Mouse (Mus musculus) neural tube, embryonic 12.5 days (tissue): ENCODE measurements around the gene D630045J12Rik. TPM values are rescaled to one million over a fixed set of nuclear protein-coding genes. Genes with fewer than 3 reads are reported as not detected.

ENCODE experiments used
- ATAC-seq: fragments of 200-750 bp; cut with Nextera tagmentation; 2 replicates; pipeline ENCODE4 v1.8.0; 2017; ENCODE audit warnings: low read depth, mild to moderate bottlenecking, moderate TSS enrichment, moderate library complexity; ENCODE audit not compliant: low FRiP score
- H3K27ac ChIP-seq: fragments of 300-500 bp; sonication (generic); 2 replicates; pipeline ENCODE4 v1.5.1; 2016
- H3K27me3 ChIP-seq: fragments of 300-500 bp; sonication (generic); replicated peaks from 2 replicates; pipeline ENCODE4 v1.6.1; 2016; ENCODE audit warnings: mild to moderate bottlenecking
- H3K36me3 ChIP-seq: fragments of 300-500 bp; sonication (generic); 2 replicates; pipeline ENCODE4 v1.6.1; 2016; ENCODE audit warnings: mild to moderate bottlenecking
- H3K4me1 ChIP-seq: fragments of 300-500 bp; sonication (generic); 2 replicates; pipeline ENCODE4 v1.6.1; 2016
- H3K4me2 ChIP-seq: fragments of 300-500 bp; sonication (generic); replicated peaks from 2 replicates; pipeline ENCODE4 v1.6.1; 2016; ENCODE audit warnings: mild to moderate bottlenecking
- H3K4me3 ChIP-seq: fragments of 300-500 bp; sonication (generic); 2 replicates; pipeline ENCODE4 v1.5.1; 2016
- H3K9ac ChIP-seq: fragments of 300-500 bp; sonication (generic); 2 replicates; pipeline ENCODE4 v1.6.1; 2016; ENCODE audit warnings: mild to moderate bottlenecking
- H3K9me3 ChIP-seq: fragments of 300-500 bp; sonication (generic); 2 replicates; pipeline ENCODE4 v1.6.1; 2016; ENCODE audit warnings: mild to moderate bottlenecking
- WGBS: fragments of 180-500 bp; shearing (Covaris S2); methylation state at CpG from one replicate; pipeline ENCODE4 v1.1.7; 2016; 5-methylcytosine and 5-hydroxymethylcytosine counted together
- polyA plus RNA-seq: library from polyadenylated mRNA; unstranded; fragments of >200 nt; fragmentation: Nextera tagmentation; extraction: Ambion mirVana; gene quantifications from 2 replicates; pipeline ENCODE4 v1.2.1, GENCODE M21; 2016

Gene D630045J12Rik
- polyA plus RNA-seq, 1 experiment from 2014 or later, result 13.3 TPM

DNA sequence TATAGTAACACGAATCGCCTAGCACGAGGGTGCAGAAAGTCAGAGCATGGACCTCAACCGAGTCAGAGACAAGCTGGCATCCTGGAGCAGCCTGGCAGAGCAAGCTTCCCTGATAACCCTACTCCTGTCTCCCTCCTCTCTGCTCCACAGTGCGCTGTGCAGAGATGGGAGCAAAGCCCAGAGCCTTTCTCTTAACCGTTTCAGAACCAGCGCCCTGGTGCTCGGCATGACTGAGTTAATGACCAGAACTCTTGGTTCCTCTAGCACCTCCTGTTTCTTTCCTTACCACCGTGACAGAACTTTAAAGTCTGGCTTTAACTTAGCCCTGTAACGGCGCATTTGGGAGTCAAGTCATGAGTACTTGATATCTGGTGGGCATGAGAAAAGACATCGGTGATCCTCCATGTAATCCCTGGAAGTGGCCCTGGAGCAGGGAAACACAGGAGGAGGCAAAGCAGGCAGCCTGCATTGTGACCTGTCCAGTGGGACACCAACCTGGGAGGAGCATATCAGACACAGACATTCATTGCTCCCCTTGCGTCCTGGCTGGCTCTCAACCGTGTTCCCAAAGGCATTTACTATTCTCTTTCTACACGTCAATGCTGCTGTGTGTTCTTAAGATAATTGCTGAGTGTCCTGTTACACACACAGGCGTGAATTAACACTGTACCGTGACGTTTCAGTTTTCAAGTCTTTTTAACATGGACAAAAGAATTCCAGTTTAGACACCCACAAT lies 130.2 kb downstream of the D630045J12Rik start:
- H3K36me3 ChIP-seq, result peaks cover 24% of the 10 kb centered on the region
- 80% methylated on average over 18 of the region's 18 CpGs for WGBS
- no peak for ATAC-seq
- no peak overlapping the region for H3K4me3 ChIP-seq
- no peaks in the 10 kb centered on the region for H3K9me3 ChIP-seq
- no peaks in the 10 kb centered on the region for H3K4me1 ChIP-seq
- H3K9ac ChIP-seq, result no peak overlapping the region
- H3K27me3 ChIP-seq, result no peaks in the 10 kb centered on the region
- H3K4me2 ChIP-seq, result no peak overlapping the region
- H3K27ac ChIP-seq, result no peak overlapping the region

DNA sequence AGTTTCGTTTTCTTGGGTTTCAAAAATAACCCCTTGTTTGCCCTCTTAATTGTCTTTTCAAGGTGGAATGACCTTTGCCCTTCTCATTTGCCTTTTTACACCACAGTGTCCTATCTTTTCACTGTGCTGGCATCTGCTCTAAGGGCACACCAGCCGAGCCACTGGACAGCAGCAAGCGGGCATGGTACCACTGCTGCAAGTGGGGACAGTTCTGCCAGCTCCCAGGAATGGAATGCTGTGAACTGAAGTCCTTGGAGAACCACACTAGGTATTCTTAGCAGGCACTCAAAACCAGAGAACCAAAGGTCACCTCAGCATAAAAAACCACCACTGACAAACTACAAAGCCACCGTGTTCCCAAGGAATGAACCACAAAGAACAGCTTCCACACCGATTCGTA lies 131.0 kb downstream of the D630045J12Rik start:
- H3K36me3 ChIP-seq, result peaks cover 16% of the 10 kb centered on the region
- H3K4me1 ChIP-seq, result no peaks in the 10 kb centered on the region
- H3K9ac ChIP-seq, result no peak overlapping the region
- ATAC-seq, result no peak
- H3K9me3 ChIP-seq, result no peaks in the 10 kb centered on the region
- no peak overlapping the region for H3K4me2 ChIP-seq
- WGBS, result 75% methylated on average over 6 of the region's 6 CpGs
- no peaks in the 10 kb centered on the region for H3K27me3 ChIP-seq
- no peak overlapping the region for H3K27ac ChIP-seq
- no peak overlapping the region for H3K4me3 ChIP-seq

DNA sequence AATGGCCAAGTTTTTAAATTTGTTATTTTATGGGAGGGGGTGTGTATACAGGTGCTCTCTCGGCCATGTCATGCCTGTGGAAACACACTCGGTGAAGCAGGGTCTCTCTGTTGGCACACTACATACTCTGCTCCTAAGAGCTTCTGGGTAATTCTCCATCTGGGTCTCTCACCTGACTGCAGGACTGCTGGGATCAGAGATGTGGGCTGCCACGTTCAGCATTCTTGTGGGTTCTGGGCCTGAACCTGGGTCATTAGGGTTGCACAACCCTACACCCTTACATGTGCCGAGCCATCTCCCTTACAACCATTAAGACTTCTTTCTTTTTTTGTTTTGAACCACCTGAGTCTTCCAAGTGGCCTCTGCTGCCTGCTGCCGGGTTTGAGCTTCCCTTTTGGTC lies 132.0 kb downstream of the D630045J12Rik start:
- 81% methylated on average over 5 of the region's 5 CpGs for WGBS
- H3K36me3 ChIP-seq, result peaks cover 8% of the 10 kb centered on the region; the same call in 1 of the 2 replicates
- no peak for ATAC-seq
- no peak overlapping the region for H3K4me2 ChIP-seq
- no peak overlapping the region for H3K4me3 ChIP-seq
- no peak overlapping the region for H3K9ac ChIP-seq
- no peaks in the 10 kb centered on the region for H3K9me3 ChIP-seq
- no peak overlapping the region for H3K27ac ChIP-seq
- no peaks in the 10 kb centered on the region for H3K4me1 ChIP-seq
- H3K27me3 ChIP-seq, result no peaks in the 10 kb centered on the region

GRCm38 (mm10) chr6:38120681-38121371 lies 133.0 kb downstream of the D630045J12Rik start:
- WGBS, result 76% methylated on average over 9 of the region's 9 CpGs
- Histone ChIP-seq H3K36me3 (peaks cover under 1% of the 10 kb centered on the region; the same call in 1 of the 2 replicates), H3K4me3 (no peak overlapping the region), H3K27ac (no peak overlapping the region), H3K4me1 (no peaks in the 10 kb centered on the region), H3K27me3 (no peaks in the 10 kb centered on the region), H3K9me3 (no peaks in the 10 kb centered on the region), H3K4me2 (no peak overlapping the region), H3K9ac (no peak overlapping the region)
- ATAC-seq, result no peak

DNA sequence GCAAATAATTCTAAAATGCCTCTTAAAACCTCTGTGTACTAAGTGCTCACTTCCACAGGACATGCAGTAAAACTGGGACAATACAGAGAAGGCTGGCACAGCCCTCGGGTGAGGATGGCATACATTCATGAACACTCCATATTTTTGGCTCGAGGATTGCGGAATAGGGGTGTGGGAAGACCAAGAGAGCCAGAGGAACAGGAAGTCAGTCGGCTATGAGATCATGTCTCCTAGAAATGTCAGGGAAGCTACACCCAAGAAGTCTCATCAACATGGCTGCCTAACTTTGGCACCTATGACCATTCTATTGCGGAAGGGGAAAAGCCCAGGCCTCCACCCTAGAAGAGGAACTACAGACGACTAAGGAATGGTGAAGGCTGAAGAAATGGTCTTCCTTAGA lies 135.5 kb downstream of the D630045J12Rik start:
- ATAC-seq, result no peak
- Histone ChIP-seq H3K36me3 (no peaks in the 10 kb centered on the region), H3K9ac (no peak overlapping the region), H3K9me3 (no peaks in the 10 kb centered on the region), H3K4me1 (no peaks in the 10 kb centered on the region), H3K27me3 (no peaks in the 10 kb centered on the region), H3K27ac (no peak overlapping the region), H3K4me3 (no peak overlapping the region), H3K4me2 (no peak overlapping the region)
- 88% methylated on average over 6 of the region's 6 CpGs for WGBS

- H3K9ac ChIP-seq, result no peak overlapping the region
- H3K4me1 ChIP-seq, result no peaks in the 10 kb centered on the region
- no peak for ATAC-seq
- WGBS, result 71% methylated on average over 4 of the region's 4 CpGs
- no peak overlapping the region for H3K4me3 ChIP-seq
- H3K36me3 ChIP-seq, result no peaks in the 10 kb centered on the region
- H3K27ac ChIP-seq, result no peak overlapping the region
- H3K27me3 ChIP-seq, result no peaks in the 10 kb centered on the region
- no peaks in the 10 kb centered on the region for H3K9me3 ChIP-seq
- no peak overlapping the region for H3K4me2 ChIP-seq
Measured at GRCm38 (mm10) chr6:38116107-38116770, 137.6 kb downstream of the D630045J12Rik start.

DNA sequence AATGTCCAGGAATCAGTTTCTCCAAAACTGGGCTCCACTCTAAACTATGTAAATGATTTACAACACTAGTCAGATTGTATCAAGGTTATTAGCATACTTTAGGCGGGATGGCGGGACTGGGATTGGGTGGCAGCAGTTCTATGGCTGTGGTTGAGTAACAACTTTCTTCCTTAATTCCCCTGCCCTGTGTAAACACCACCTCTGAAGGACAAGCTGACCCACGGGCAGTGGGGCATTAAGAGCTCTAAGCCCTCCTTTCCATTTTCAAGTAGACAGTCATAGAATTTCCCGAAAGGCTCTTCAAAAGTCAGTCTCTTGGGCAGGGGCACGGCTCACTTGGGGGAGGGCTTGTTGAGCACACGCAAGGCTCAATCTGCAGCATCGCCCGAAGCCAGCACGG lies 142.9 kb downstream of the D630045J12Rik start:
- no peaks in the 10 kb centered on the region for H3K27me3 ChIP-seq
- ATAC-seq, result no peak

GRCm38 (mm10) chr6:38109871-38110270 lies 143.9 kb downstream of the D630045J12Rik start:
- H3K27ac ChIP-seq, result no peak overlapping the region
- H3K4me1 ChIP-seq, result no peaks in the 10 kb centered on the region; the same call in 1 of the 2 replicates
- no peaks in the 10 kb centered on the region for H3K9me3 ChIP-seq
- H3K9ac ChIP-seq, result no peak overlapping the region
- no peaks in the 10 kb centered on the region for H3K27me3 ChIP-seq
- no peak for ATAC-seq
- no peak overlapping the region for H3K4me2 ChIP-seq
- H3K36me3 ChIP-seq, result no peaks in the 10 kb centered on the region
- H3K4me3 ChIP-seq, result no peak overlapping the region
- 17% methylated on average over 9 of the region's 9 CpGs for WGBS

More for the DNA sequence above, 142.9 kb downstream of the D630045J12Rik start:
- no peak overlapping the region for H3K4me2 ChIP-seq
- H3K4me1 ChIP-seq, result no peaks in the 10 kb centered on the region; the same call in 1 of the 2 replicates
- no peak overlapping the region for H3K9ac ChIP-seq
- no peaks in the 10 kb centered on the region for H3K9me3 ChIP-seq
- WGBS, result 82% methylated on average over 9 of the region's 9 CpGs
- no peak overlapping the region for H3K27ac ChIP-seq
- H3K36me3 ChIP-seq, result no peaks in the 10 kb centered on the region
- H3K4me3 ChIP-seq, result no peak overlapping the region

DNA sequence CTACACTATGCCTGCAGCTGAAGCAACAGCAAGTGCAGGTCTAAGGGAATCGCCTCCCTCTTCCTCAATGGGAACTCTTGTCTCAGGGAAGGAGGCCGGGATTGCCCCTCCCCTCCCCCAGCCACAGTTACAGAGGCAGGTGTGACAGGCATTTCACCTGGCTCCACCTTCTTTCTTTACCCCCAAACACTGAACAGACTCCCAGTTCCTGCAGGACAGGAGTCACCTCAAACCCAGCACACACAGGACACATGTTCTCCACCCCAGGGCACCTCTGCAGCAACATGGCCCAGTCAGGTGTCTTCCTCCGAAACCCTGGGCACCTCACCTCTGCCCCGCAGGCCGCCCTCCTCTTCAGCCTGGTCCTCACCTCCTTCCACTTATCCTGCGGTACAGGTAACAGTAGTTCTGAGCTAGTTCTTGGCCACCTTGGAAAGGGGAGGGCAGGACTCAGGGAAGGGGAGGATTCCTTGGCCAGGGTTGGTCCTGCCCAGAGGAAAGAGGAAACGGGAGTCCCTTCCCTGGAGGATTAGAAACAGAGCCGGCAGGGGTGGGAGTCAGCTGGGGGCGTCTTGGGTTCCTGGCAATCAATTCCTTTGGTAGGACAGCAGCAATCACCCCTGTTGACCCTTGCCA lies 144.5 kb downstream of the D630045J12Rik start, which contains the start of gene Tmem213:
Gene Tmem213, plus strand, starts transcription at position 96 of the 636 bp plus-strand sequence.
- Histone ChIP-seq H3K9me3 (no peaks in the 10 kb centered on the region), H3K4me2 (no peak within 1 kb of the TSS), H3K4me3 (no peak within 1 kb of the TSS), H3K36me3 (no peaks in the 10 kb centered on the region), H3K4me1 (no peaks in the 10 kb centered on the region; the same call in 1 of the 2 replicates), H3K27ac (no peak within 1 kb of the TSS), H3K9ac (no peak within 1 kb of the TSS), H3K27me3 (no peaks in the 10 kb centered on the region)
- 35% methylated on average over 9 of the region's 9 CpGs for WGBS
- no peak for ATAC-seq

GRCm38 (mm10) chr6:38108449-38108848 lies 145.4 kb downstream of the D630045J12Rik start:
- Histone ChIP-seq H3K27me3 (no peaks in the 10 kb centered on the region), H3K9me3 (no peaks in the 10 kb centered on the region), H3K9ac (no peak overlapping the region), H3K4me1 (no peaks in the 10 kb centered on the region; the same call in 1 of the 2 replicates), H3K4me2 (no peak overlapping the region), H3K36me3 (no peaks in the 10 kb centered on the region), H3K27ac (no peak overlapping the region), H3K4me3 (no peak overlapping the region)
- WGBS, result 92% methylated on average over 5 of the region's 5 CpGs
- ATAC-seq, result no peak

DNA sequence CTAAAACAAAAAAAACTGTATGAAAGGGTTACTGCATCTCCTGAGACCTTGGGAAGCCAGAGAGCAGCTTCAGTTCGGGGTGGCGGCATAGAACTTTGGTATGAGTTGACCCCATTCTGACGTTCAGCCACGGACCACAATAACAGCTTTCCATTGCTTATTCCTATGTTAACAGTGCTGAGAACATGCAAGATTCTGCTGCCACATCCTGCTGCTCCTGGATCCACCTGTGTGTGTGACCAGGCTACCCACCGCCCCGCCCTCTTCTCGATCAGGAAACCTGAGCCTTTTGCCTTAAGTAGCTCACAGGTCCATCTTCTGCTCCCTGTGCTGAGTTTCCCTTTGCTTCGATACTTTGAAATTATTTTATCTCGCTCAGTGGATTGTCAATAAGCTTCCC lies 147.9 kb downstream of the D630045J12Rik start:
- Histone ChIP-seq H3K27ac (no peak overlapping the region), H3K36me3 (no peaks in the 10 kb centered on the region), H3K4me1 (no peaks in the 10 kb centered on the region; the same call in 1 of the 2 replicates), H3K4me3 (no peak overlapping the region), H3K9me3 (no peaks in the 10 kb centered on the region), H3K4me2 (no peak overlapping the region), H3K9ac (no peak overlapping the region), H3K27me3 (no peaks in the 10 kb centered on the region)
- no peak for ATAC-seq
- WGBS, result 87% methylated on average over 9 of the region's 9 CpGs

GRCm38 (mm10) chr6:38103775-38104174 lies 150.0 kb downstream of the D630045J12Rik start:
- 45% methylated on average over 6 of the region's 6 CpGs for WGBS

More at GRCm38 (mm10) chr6:38103775-38104174, 150.0 kb downstream of the D630045J12Rik start:
- H3K36me3 ChIP-seq, result no peaks in the 10 kb centered on the region
- H3K27me3 ChIP-seq, result no peaks in the 10 kb centered on the region
- no peak for ATAC-seq
- no peaks in the 10 kb centered on the region for H3K4me1 ChIP-seq
- no peak overlapping the region for H3K9ac ChIP-seq
- H3K4me2 ChIP-seq, result no peak overlapping the region
- H3K4me3 ChIP-seq, result no peak overlapping the region
- H3K27ac ChIP-seq, result no peak overlapping the region
- no peaks in the 10 kb centered on the region for H3K9me3 ChIP-seq
